Mouse (Mus musculus) stomach, postnatal 0 days (tissue): ENCODE measurements around the gene Mrgpra6. TPM values are rescaled to one million over a fixed set of nuclear protein-coding genes. Genes with fewer than 3 reads are reported as not detected.

Experiments used
- ATAC-seq: fragments of 200-750 bp; cut with Nextera tagmentation; 2 replicates; pipeline ENCODE4 v1.8.0; 2017; ENCODE audit not compliant: low FRiP score, low TSS enrichment
- DNase-seq: peaks from one replicate; pipeline ENCODE4 v3.0.0-alpha.2; 2016; ENCODE audit warnings: low spot score
- H3K27ac ChIP-seq: fragments of 300-500 bp; sonication (generic); replicated peaks from 2 replicates; pipeline ENCODE4 v1.5.1; 2014; ENCODE audit warnings: mild to moderate bottlenecking, control low read depth
- H3K27me3 ChIP-seq: fragments of 300-500 bp; sonication (generic); 2 replicates; pipeline ENCODE4 v1.6.1; 2014; ENCODE audit warnings: low read length; ENCODE audit not compliant: control insufficient read depth, insufficient read depth
- H3K36me3 ChIP-seq: fragments of 300-500 bp; sonication (generic); 2 replicates; pipeline ENCODE4 v1.6.1; 2014; ENCODE audit warnings: low read length, mixed read lengths; ENCODE audit not compliant: control insufficient read depth, insufficient read depth
- H3K4me1 ChIP-seq: fragments of 300-500 bp; sonication (generic); replicated peaks from 2 replicates; pipeline ENCODE4 v1.6.1; 2014; ENCODE audit warnings: antibody characterized with exemption; ENCODE audit not compliant: control insufficient read depth, insufficient read depth
- H3K4me2 ChIP-seq: fragments of 300-500 bp; sonication (generic); replicated peaks from 2 replicates; pipeline ENCODE4 v1.6.1; 2014; ENCODE audit warnings: low read depth, mild to moderate bottlenecking, control low read depth, moderate library complexity
- H3K4me3 ChIP-seq: fragments of 300-500 bp; sonication (generic); 2 replicates; pipeline ENCODE4 v1.5.1; 2014; ENCODE audit warnings: low read depth, low read length, control low read depth
- H3K9ac ChIP-seq: fragments of 300-500 bp; sonication (generic); 2 replicates; pipeline ENCODE4 v1.6.1; 2014; ENCODE audit warnings: mild to moderate bottlenecking, low read length, control low read depth, mixed read lengths
- H3K9me3 ChIP-seq: fragments of 300-500 bp; sonication (generic); 2 replicates; pipeline ENCODE4 v1.6.1; 2016; ENCODE audit warnings: low read length; ENCODE audit not compliant: control insufficient read depth
- CTCF ChIP-seq: IDR thresholded peaks from 2 replicates; pipeline ENCODE4 v1.5.1; 2016; ENCODE audit warnings: antibody characterized with exemption, low read depth, mild to moderate bottlenecking, moderate library complexity
- EP300 ChIP-seq: optimal IDR thresholded peaks from 2 replicates; pipeline ENCODE3; 2016; ENCODE audit warnings: antibody characterized with exemption
- WGBS: fragments of 180-500 bp; shearing (Covaris S2); extraction: QIAGEN DNeasy Blood & Tissue Kit; methylation state at CpG from one replicate; pipeline ENCODE4 v1.1.7; 2014; 5-methylcytosine and 5-hydroxymethylcytosine counted together
- polyA plus RNA-seq: library from polyadenylated mRNA; unstranded; fragments of >200 nt; fragmentation: Nextera tagmentation; extraction: Ambion mirVana; gene quantifications from 2 replicates; pipeline ENCODE4 v1.2.1, GENCODE M21; 2015

Mrgpra6 gene
- polyA plus RNA-seq, 1 experiment from 2014 or later = not detected

- Histone ChIP-seq H3K4me1 (no peaks in the 10 kb centered on the region), H3K4me3 (no peak overlapping the region), H3K27me3 (no peaks in the 10 kb centered on the region), H3K36me3 (no peaks in the 10 kb centered on the region), H3K9me3 (no peaks in the 10 kb centered on the region), H3K9ac (no peak overlapping the region), H3K27ac (no peak overlapping the region), H3K4me2 (no peak overlapping the region)
- DNase-seq (no peak), ATAC-seq (no peak)
- WGBS = 64% methylated on average over 4 of the region's 4 CpGs
- no peak for TF ChIP-seq EP300
- TF ChIP-seq CTCF = no peak
Observed at GRCm38 (mm10) chr7:47163203-47163602, 41.5 kb downstream of the Mrgpra6 start.

DNA sequence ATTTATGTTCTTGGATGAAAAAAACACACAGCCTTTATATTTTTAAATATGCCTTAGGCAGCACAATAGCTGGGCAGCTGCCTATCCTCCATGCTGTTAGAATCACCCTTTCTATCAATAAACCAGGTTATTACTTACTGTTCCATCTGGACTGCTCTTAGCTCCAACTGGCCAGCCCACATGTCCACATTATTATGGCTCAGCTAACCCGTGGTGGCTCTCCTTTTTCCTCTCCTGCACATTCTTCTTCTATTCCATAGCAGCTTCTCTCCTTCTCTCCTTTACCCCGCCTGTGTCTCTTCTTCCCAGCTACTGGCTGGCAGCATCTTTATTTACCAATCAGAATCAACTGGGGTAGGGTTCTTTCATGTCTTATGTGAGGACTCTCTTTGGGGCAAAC, 46.3 kb downstream of the Mrgpra6 start:
- WGBS = 36% methylated on average over 2 of the region's 2 CpGs
- H3K4me3 ChIP-seq = no peak overlapping the region
- TF ChIP-seq EP300 = no peak
- TF ChIP-seq CTCF = no peak

DNA sequence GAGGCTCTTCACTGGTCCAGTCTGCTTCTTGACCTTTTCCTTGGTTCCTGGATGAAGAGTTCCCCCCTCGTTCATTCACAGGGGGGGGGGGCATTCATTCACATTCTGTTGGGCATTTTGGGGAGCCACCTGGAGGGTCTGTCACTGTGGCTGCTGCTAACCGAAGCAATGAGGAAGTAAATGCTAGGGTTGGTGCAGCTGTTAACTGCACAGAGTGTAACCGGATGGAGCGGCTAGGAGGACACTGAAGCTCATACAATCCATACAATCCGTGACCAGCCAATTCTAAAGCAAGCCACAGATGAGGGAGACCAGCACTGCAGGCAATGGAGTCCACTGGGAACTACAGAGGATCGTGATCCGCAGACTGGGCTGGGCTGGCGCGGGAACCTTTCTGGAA, 47.0 kb downstream of the Mrgpra6 start:
- Histone ChIP-seq H3K27me3 (no peaks in the 10 kb centered on the region), H3K4me2 (no peak overlapping the region), H3K4me1 (no peaks in the 10 kb centered on the region), H3K9ac (no peak overlapping the region), H3K36me3 (no peaks in the 10 kb centered on the region), H3K4me3 (no peak overlapping the region), H3K27ac (no peak overlapping the region), H3K9me3 (no peaks in the 10 kb centered on the region)
- WGBS = 78% methylated on average over 9 of the region's 9 CpGs
- ATAC-seq (no peak), DNase-seq (no peak)
- TF ChIP-seq CTCF (no peak), EP300 (no peak)

More for the DNA sequence above, 46.3 kb downstream of the Mrgpra6 start:
- DNase-seq = no peak
- Histone ChIP-seq H3K9me3 (no peaks in the 10 kb centered on the region), H3K27me3 (no peaks in the 10 kb centered on the region), H3K4me2 (no peak overlapping the region), H3K4me1 (no peaks in the 10 kb centered on the region), H3K9ac (no peak overlapping the region), H3K27ac (no peak overlapping the region), H3K36me3 (no peaks in the 10 kb centered on the region)
- no peak for ATAC-seq

GRCm38 (mm10) chr7:47155849-47156248, 48.9 kb downstream of the Mrgpra6 start:
- Histone ChIP-seq H3K4me3 (no peak overlapping the region), H3K4me1 (no peaks in the 10 kb centered on the region), H3K36me3 (no peaks in the 10 kb centered on the region), H3K9ac (no peak overlapping the region), H3K27ac (no peak overlapping the region), H3K9me3 (no peaks in the 10 kb centered on the region), H3K4me2 (no peak overlapping the region), H3K27me3 (no peaks in the 10 kb centered on the region)
- ATAC-seq (no peak), DNase-seq (no peak)
- WGBS = 85% methylated on average over 2 of the region's 2 CpGs
- TF ChIP-seq CTCF = no peak
- no peak for TF ChIP-seq EP300

DNA sequence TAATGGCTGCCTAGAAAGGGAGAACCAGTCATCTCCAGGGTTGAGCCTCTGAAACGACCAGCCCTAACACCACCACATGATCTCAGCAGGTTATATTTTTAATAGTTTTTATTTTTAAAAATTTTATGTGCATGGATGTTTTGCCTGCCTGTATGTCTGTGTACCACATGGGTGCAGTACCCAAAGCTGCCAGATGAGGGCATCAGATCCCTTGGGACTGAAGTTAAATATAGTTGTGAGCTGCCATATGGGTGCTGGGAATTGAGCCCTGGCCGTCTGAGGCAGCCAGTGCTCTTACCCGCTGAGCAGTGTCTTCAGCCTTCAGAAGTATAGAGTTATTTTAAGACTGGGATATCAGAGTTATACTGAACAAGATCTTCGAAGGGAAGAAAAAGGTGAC, 49.3 kb downstream of the Mrgpra6 start:
- WGBS = 84% methylated on average over 4 of the region's 4 CpGs
- DNase-seq (no peak), ATAC-seq (no peak)
- Histone ChIP-seq H3K9me3 (no peaks in the 10 kb centered on the region), H3K36me3 (no peaks in the 10 kb centered on the region), H3K4me3 (no peak overlapping the region), H3K4me1 (no peaks in the 10 kb centered on the region), H3K9ac (no peak overlapping the region), H3K4me2 (no peak overlapping the region), H3K27me3 (no peaks in the 10 kb centered on the region), H3K27ac (no peak overlapping the region)
- peak; percentile 36 for TF ChIP-seq CTCF
- TF ChIP-seq EP300 = no peak

DNA sequence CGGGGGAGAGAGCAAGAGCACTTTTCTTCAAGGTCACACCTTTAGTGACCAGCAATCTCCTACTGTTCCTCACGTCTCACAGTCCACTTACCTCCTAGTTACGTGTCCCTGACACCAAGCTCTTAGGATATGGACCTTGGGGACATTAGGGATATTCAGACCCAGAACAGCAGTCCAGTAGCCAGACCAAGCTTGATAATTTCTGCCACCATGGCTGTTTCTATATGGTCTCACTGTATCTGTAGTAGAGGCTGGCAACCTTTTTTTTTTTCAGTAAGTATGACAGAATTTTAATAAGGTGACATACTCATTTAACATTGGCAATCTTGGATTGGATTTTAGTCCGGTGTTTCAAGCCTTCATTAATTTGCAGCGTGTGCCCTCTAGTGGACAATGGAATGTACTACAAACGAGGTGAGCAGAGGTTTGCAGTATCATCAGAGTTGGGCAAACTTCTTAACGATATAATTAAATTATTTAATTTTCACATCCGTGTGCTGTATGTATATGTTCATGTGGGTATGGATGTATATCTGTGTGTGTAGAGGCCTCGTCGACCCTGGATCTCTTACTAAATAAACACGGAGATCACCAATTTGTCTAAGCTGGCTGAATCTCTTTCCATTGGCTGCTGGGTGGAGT, 54.2 kb downstream of the Mrgpra6 start:
- Histone ChIP-seq H3K4me3 (no peak overlapping the region), H3K36me3 (no peaks in the 10 kb centered on the region), H3K4me2 (no peak overlapping the region), H3K9me3 (no peaks in the 10 kb centered on the region), H3K27ac (no peak overlapping the region), H3K9ac (no peak overlapping the region), H3K4me1 (no peaks in the 10 kb centered on the region), H3K27me3 (no peaks in the 10 kb centered on the region)
- no peak for ATAC-seq
- peak; percentile 91 for TF ChIP-seq CTCF
- TF ChIP-seq EP300 = no peak
- DNase-seq = peak; percentile 31
- WGBS = 15% methylated on average over 11 of the region's 11 CpGs
